Comparison of ENCODE assay signal across 20 mouse cellular contexts in genomic region chr14:98134546-98134945, GRCm38 (mm10).
"Had no signal": no experiment of that assay in that cellular context is flagged by ENCODE, and none has a peak within 500 bp of the region (broad histone marks: within the 10 kb centered on the region; RNA-seq: fewer than 3 reads in every experiment).

No protein-coding gene starts in this region.

- H3K27ac ChIP-seq: left cerebral cortex, adult 2 months; limb, embryonic 12.5 days; limb, embryonic 15.5 days; liver, embryonic 14.5 days; macrophage; midbrain, embryonic 12.5 days; midbrain, embryonic 15.5 days; neural tube, embryonic 12.5 days; neural tube, embryonic 15.5 days had no signal

- H3K36me3 ChIP-seq: limb, embryonic 12.5 days; limb, embryonic 15.5 days; midbrain, embryonic 12.5 days; midbrain, embryonic 15.5 days; neural tube, embryonic 12.5 days; neural tube, embryonic 15.5 days had no signal

- H3K9me3 ChIP-seq: limb, embryonic 12.5 days; limb, embryonic 15.5 days; midbrain, embryonic 12.5 days; midbrain, embryonic 15.5 days; neural tube, embryonic 12.5 days; neural tube, embryonic 15.5 days had no signal

- H3K9ac ChIP-seq: limb, embryonic 12.5 days; limb, embryonic 15.5 days; liver, embryonic 14.5 days; liver, postnatal 0 days; lung, embryonic 14.5 days; midbrain, embryonic 12.5 days; midbrain, embryonic 15.5 days; neural tube, embryonic 12.5 days; neural tube, embryonic 15.5 days had no signal

- ATAC-seq: liver, postnatal 0 days; lung, postnatal 0 days; midbrain, embryonic 15.5 days had no signal

- H3K4me2 ChIP-seq: limb, embryonic 12.5 days; limb, embryonic 15.5 days; liver, embryonic 11.5 days; lung, embryonic 14.5 days; midbrain, embryonic 12.5 days; midbrain, embryonic 15.5 days; neural tube, embryonic 12.5 days; neural tube, embryonic 15.5 days had no signal

- H3K27me3 ChIP-seq: limb, embryonic 12.5 days; limb, embryonic 15.5 days; midbrain, embryonic 12.5 days; midbrain, embryonic 15.5 days; neural tube, embryonic 12.5 days; neural tube, embryonic 15.5 days had no signal

- H3K4me3 ChIP-seq: left cerebral cortex, adult 2 months; limb, embryonic 12.5 days; limb, embryonic 15.5 days; midbrain, embryonic 12.5 days; midbrain, embryonic 15.5 days; neural tube, embryonic 12.5 days; neural tube, embryonic 15.5 days had no signal

- H3K4me1 ChIP-seq: limb, embryonic 15.5 days; midbrain, embryonic 15.5 days had no signal

- DNase-seq: kidney, adult 9 months; kidney, postnatal 14 days; kidney, postnatal 4 days; left cerebral cortex, postnatal 4 days; liver, postnatal 0 days; lung, embryonic 14.5 days; thymus, adult 18-20 months; thymus, postnatal 14 days; thymus, postnatal 4 days had no signal
